Mouse (Mus musculus) erythroid progenitor cell, adult 5-6 weeks (primary cell): ENCODE data around the gene Nat8f7. TPM values are rescaled to one million over a fixed set of nuclear protein-coding genes. Genes with fewer than 3 reads are reported as not detected.
"Not testable (repeated sequence)": the region's sequence is repeated elsewhere in the genome, so short reads cannot be mapped to it uniquely, and the experiment has no call there.

Experiments used
- ATAC-seq: replicated peaks from 2 replicates; pipeline ENCODE4 v1.8.0; 2016; ENCODE audit warnings: moderate number of reproducible peaks, mild to moderate bottlenecking, moderate TSS enrichment, inconsistent platforms; ENCODE audit not compliant: poor library complexity, low FRiP score, severe bottlenecking
- total RNA-seq, 2 experiments: library from RNA; stranded (forward) in 1 of 2; stranded (reverse) in 1 of 2; fragments of 150-400 nt in 1 of 2; fragments of 186-747, 209-891 nt in 1 of 2; gene quantifications; 2 replicates each; pipeline versions ENCODE4 v1.2.3 to v1.2.4; 2015 to 2017; ENCODE audit warnings: low replicate concordance in 2 of 2

Nat8f7 gene
- not detected in 2 replicates for total RNA-seq (2015; ENCODE audit: low replicate concordance)
- total RNA-seq (2017; ENCODE audit: low replicate concordance): not detected in 2 replicates

- not testable (repeated sequence) for ATAC-seq
Measured at GRCm38 (mm10) chr6:85713105-85713504, at the start of gene Nat8f7. Gene Nat8f7 (minus strand): TSS chr6:85713205.

DNA sequence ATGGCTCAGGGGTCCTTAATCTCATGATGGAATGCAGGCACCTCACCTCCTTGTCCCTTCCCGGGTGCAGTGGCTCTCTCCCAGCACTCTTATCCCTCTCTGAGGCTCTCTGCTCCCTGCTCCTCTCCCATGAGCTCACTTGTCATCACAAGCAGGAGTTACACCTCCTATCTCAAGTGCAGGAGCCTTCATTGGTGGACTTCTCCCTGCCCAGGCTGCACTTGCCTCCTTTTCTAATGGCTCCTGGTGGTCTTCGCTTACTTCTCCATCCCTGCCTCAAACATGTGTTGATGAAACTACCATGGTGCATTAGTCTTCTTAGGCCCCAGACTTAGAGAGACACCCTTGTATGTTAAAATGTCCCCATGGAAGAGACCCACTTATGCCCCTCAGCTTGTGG, 49.7 kb upstream of the Nat8f7 start:
- not testable (repeated sequence) for ATAC-seq

- ATAC-seq: not testable (repeated sequence)
Measured at GRCm38 (mm10) chr6:85755705-85756249, 42.8 kb upstream of the Nat8f7 start.

DNA sequence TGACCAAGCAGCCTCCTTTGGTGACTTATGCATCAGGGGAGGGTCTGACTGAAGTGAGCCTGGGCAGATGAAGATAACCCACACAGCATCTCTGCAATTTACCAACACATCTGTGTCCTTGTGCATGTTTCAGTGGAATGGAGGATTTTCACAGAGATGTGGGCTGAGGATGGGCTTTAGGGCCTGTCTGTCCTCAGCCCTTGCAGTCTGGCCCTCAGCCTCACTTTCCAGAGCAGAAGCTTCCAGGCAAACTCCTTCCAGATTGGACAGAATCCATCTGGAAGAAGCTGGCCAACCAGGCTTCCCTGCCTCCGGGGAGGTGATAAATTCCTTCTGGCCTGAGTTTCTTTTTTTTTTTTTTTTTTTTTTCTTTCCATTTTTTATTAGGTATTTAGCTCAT, 3.4 kb downstream of the Nat8f7 start:
- ATAC-seq: not testable (repeated sequence)

GRCm38 (mm10) chr6:85709206-85709605, 3.8 kb downstream of the Nat8f7 start:
- ATAC-seq: not testable (repeated sequence)

DNA sequence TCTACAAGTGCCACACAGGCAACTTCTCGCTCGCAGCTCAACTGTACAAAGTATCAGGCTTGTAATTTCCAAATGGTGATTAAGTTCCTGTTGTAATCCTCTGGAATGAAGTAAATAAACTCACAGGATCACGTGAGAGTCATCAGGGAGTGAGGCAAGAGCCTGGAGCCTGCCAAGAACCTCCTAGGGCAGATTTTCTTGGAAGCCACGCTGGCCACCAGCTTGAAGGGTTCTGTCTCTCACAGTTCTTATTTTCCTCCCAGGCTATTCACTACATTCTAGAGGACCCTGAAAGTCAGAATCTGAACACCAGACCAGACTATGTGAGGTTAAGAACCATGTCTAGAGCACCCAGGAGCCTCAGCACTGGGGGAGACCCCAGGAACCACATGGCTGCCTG, 11.1 kb downstream of the Nat8f7 start:
- not testable (repeated sequence) for ATAC-seq

Other genes starting within 250 kb of the Nat8f7 start
- not detected in 2 replicates for gene Fbxo41, start 210.2 kb downstream of the Nat8f7 start, total RNA-seq (2015; ENCODE audit: low replicate concordance)
- gene Fbxo41, start 210.2 kb downstream of the Nat8f7 start, total RNA-seq (2017; ENCODE audit: low replicate concordance): not detected in 2 replicates
- not detected in 2 replicates for gene Egr4, start 199.6 kb downstream of the Nat8f7 start, total RNA-seq (2015; ENCODE audit: low replicate concordance)
- gene Egr4, start 199.6 kb downstream of the Nat8f7 start, total RNA-seq (2017; ENCODE audit: low replicate concordance): not detected in 2 replicates
- gene Alms1, start 125.7 kb downstream of the Nat8f7 start, total RNA-seq (2015; ENCODE audit: low replicate concordance): 50.7 and 50.8 TPM in 2 replicates
- gene Alms1, start 125.7 kb downstream of the Nat8f7 start, total RNA-seq (2017; ENCODE audit: low replicate concordance): 66.1 and 66.9 TPM in 2 replicates
- not detected in 2 replicates for gene Nat8f3, start 52.5 kb upstream of the Nat8f7 start, total RNA-seq (2015; ENCODE audit: low replicate concordance)
- gene Nat8f3, start 52.5 kb upstream of the Nat8f7 start, total RNA-seq (2017; ENCODE audit: low replicate concordance): not detected in 2 replicates
- not detected in 2 replicates for gene Nat8f6, start 107.7 kb upstream of the Nat8f7 start, total RNA-seq (2015; ENCODE audit: low replicate concordance)
- gene Nat8f6, start 107.7 kb upstream of the Nat8f7 start, total RNA-seq (2017; ENCODE audit: low replicate concordance): not detected in 2 replicates
- gene Nat8f5, start 107.8 kb upstream of the Nat8f7 start, total RNA-seq (2015; ENCODE audit: low replicate concordance): not detected in 2 replicates
- not detected in 2 replicates for gene Nat8f5, start 107.8 kb upstream of the Nat8f7 start, total RNA-seq (2017; ENCODE audit: low replicate concordance)
- not detected in 2 replicates for gene Nat8, start 118.9 kb upstream of the Nat8f7 start, total RNA-seq (2015; ENCODE audit: low replicate concordance)
- gene Nat8, start 118.9 kb upstream of the Nat8f7 start, total RNA-seq (2017; ENCODE audit: low replicate concordance): not detected in 2 replicates
- not detected in 2 replicates for gene Nat8f2, start 156.0 kb upstream of the Nat8f7 start, total RNA-seq (2015; ENCODE audit: low replicate concordance)
- gene Nat8f2, start 156.0 kb upstream of the Nat8f7 start, total RNA-seq (2017; ENCODE audit: low replicate concordance): not detected in 2 replicates
- gene Nat8f4, start 191.7 kb upstream of the Nat8f7 start, total RNA-seq (2015; ENCODE audit: low replicate concordance): 0.42 TPM in 1 of 2 replicates, not detected in the other
- 0.39 and 1.6 TPM in 2 replicates for gene Nat8f4, start 191.7 kb upstream of the Nat8f7 start, total RNA-seq (2017; ENCODE audit: low replicate concordance)
- gene Tprkb, start 198.7 kb upstream of the Nat8f7 start, total RNA-seq (2015; ENCODE audit: low replicate concordance): 10.8 and 10.9 TPM in 2 replicates
- gene Tprkb, start 198.7 kb upstream of the Nat8f7 start, total RNA-seq (2017; ENCODE audit: low replicate concordance): 18.4 and 22.8 TPM in 2 replicates
- gene Nat8f1, start 202.5 kb upstream of the Nat8f7 start, total RNA-seq (2015; ENCODE audit: low replicate concordance): 5.0 and 15.5 TPM in 2 replicates
- gene Nat8f1, start 202.5 kb upstream of the Nat8f7 start, total RNA-seq (2017; ENCODE audit: low replicate concordance): 1.5 TPM in 1 of 2 replicates, not detected in the other
- gene Dusp11, start 248.5 kb upstream of the Nat8f7 start, total RNA-seq (2015; ENCODE audit: low replicate concordance): 100 and 107 TPM in 2 replicates
- 35.4 and 47.7 TPM in 2 replicates for gene Dusp11, start 248.5 kb upstream of the Nat8f7 start, total RNA-seq (2017; ENCODE audit: low replicate concordance)